Mouse (Mus musculus) CH12F3 (cell line): ENCODE measurements around the gene Hnrnpab.

Experiments
- in situ Hi-C: fragments of 300-500 bp; cut with MboI; formaldehyde crosslinking; loops from 2 replicates; pipeline ENCODE4 v1.14.3; 2020; ENCODE audit warnings: low sequenced_read_pairs

The Hnrnpab gene

DNA sequence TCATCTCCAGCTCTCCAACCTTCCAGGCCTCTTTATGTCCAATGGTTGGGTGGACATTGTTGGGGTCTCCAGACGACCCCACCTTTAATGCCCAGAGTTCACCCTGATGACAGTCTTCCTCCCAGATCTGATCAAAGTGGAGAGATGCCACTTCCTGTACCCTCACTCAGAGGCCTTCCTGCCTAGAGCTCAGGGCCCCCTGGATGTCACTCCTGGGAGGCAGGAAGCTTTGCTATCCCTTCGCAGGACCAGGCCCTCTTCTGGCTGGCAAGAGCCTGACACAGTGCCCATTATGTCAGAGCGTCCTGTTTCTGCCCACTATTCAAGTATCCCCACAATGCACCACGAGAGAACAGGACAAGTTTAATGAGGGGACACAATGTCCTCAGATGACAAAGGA, 27.6 kb downstream of the Hnrnpab start:
- in situ Hi-C loops, result no loop called here

DNA sequence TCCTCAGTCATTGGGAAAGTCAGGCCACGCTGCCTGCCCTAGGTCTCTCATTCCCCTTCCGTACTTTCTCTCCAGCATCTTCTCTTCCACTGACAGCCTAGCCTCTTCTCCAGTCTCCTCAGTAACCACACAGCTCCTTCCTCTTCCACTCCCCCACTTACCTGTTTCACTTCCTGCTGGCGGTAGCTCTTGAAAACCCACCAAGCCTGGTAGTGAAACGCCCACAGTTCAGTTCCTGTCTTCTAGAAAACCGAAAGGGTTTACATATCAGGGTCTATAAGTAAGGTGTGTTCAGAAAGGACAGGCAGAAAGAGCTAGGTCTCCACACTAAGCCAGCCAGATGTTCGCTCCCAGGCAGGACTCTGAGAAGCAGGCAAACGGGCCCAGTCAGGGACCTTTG, 29.1 kb downstream of the Hnrnpab start:
- in situ Hi-C loops, result no loop called here

DNA sequence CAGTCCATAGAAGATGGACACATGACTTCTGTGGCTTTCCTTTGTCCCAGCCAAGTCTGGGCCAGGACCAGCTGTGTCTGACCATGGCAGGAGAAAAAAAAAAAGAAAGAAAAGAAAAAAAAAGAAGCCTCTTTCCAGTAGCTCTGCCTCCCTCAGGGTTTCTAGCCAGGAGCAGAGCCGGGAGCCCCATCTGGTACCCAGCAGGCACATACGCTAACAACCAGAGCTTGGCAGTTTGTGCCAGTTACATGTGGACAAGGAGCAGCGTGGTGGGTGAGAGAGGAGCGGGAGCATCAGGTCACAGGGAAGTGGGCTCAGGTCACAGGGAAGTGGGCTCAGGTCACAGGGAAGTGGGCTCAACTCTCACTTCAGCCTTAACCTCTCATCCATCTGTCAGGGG, 30.2 kb downstream of the Hnrnpab start:
- in situ Hi-C loops, result no loop called here

DNA sequence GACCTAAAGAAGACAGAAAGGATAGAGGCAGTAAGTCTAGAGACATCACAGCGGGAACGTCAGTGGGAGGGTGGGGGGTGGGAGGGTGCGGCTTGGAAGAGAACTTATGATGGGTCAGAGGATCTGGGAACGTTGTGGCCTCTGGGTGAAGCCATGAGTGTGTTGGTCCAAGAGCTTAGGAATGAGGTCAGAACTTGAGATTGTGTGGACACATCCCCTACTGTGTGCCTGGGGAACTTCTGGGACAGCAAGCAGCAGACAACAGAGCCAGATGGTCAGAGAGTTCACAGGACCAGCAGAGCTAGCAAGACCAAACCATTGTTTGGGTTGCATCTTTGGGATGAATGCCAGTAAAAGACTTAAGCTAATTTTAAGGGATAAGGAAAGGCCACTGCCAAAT, 37.8 kb downstream of the Hnrnpab start:
- in situ Hi-C loops, result no loop called here

DNA sequence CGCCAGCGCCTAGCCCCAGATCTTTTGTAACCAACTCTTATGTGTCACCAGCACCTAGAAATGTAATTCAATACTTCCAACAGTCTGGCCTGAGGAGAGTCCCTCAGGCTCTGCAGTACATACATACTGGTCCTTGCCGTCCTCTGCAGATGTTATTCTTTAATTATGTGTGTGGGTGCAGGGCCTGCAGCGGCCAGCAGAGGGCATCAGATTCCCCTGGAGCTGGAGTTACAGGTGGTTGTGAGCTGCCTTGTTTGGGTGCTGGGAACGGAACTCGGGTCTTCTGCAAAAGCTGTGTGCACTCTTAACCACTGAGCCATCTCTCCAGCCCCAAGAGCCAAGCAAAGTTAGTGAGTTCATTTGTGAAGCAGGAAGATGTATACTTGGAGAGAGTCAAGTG, 40.7 kb downstream of the Hnrnpab start:
- in situ Hi-C loops, result no loop called here

DNA sequence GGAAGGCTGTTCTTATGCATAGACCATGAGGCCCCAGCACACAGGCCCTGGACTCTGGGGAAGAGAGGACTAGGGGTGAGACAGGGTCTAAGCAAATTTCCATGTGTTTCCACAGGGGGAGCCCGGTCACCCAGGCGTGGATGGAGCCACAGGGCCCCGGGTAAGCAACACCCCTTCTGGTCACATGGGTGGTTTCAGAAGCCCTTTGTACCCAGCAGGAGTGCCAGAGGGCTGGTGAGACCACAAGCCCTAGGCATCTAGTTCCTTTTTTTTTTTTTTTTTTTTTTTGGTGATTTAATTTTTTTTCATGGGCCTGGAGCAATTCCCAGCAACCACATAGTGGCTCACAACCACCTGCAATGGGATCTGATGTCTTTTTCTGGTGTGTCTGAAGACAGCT, 41.6 kb downstream of the Hnrnpab start:
- in situ Hi-C loops, result no loop called here

DNA sequence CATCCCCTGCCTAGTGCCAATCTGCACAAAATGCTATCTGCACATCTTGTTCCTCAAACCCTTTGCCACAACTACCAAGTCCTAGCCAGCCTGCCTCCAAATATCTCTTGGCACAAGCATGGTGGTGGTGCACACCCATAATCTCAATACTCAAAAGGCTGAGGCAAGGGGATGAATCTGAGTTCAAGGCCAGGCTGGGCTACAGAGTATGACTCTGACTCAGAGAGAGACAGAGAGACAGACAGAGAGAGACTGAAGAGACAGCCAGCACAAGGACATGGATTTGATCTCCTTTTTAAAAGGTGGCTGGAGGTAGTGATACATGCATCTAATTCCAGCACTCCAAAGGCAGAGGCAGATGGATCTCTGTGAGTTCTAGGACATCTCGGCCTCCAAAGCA, 43.4 kb downstream of the Hnrnpab start:
- in situ Hi-C loops, result no loop called here

DNA sequence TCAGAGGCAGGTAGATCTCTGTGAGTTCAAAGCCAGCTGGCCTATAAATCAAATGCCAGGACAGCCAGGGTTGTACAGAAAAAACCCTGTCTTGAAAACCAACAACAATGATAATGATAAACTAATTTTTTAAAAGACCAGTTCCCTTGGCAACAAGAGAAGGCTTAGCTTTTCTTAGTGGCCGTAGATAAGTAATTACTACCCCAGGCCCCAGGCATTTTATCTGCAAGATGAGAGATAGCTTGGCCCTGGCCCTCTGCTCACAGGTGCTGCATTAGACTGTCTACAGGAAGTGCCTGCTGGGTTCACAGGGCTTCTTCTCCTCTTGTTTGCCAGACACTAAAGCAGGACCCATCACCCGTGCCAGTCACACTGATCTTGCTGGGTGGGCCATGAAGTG, 51.6 kb downstream of the Hnrnpab start:
- in situ Hi-C loops, result no loop called here

DNA sequence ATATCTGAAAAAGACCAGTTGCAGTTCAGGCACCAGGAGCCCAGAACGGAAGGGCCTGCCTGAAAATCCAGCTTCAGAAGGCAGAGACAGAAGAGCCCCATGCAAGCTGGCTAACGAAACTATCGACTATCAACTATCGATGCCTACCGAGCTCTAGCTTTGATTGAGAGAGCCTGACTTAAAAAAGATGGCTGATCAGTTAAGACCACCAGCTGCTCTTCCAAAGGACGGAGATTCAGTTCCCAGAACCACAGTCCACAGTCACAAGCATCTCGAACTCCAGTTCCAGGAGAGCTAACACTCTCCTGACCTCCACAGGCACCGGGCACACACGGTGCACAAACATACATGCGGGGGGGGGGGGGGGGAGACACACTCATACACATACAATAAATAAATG, 52.1 kb downstream of the Hnrnpab start:
- in situ Hi-C loops, result no loop called here

DNA sequence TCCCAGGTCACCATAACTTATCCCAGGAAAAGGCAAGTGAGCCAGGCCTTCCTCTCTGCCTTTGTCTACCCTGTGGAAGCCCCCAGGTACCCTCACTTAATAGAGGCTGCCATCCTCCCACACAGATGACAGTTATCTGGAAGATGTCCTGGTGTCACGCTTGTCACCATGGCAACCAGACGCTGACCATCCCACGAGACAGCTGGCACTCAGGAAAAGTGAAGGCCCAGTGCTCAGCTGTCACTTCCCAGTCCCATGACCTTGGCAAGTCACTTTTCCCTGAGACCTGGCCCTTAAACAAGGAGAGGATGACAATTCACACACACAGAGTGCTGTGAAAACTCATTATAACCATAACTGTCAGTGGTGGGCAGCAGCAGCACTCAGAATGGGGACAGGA, 54.6 kb downstream of the Hnrnpab start:
- in situ Hi-C loops, result no loop called here

DNA sequence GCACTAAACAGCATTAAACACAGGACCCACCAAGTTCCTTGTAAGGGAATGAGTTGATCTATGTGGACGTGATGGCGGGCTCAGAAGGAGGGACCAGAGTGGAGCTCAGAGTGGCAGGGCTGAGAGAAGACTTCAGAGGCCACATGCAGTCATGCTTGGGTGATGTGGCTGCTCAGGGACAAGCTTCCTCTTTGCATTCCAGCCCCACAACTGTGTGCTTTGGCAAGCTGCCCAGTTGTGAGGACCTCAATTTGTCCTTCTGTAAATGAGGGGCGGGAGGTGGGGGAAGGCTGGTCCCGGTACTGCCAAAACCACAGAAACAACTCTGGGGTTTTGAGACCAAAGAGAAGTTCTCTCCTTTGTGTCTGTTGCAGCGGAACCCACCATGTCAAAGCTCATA, 55.4 kb downstream of the Hnrnpab start:
- in situ Hi-C loops, result no loop called here
